Mouse (Mus musculus): ENCODE data around the gene Lctl. TPM values are rescaled to one million over a fixed set of nuclear protein-coding genes. Genes with fewer than 3 reads are reported as not detected.

The Lctl gene
- polyA plus RNA-seq, 2 experiments, result 0.06 TPM; not detected in 1

GRCm38 (mm10) chr9:64184166-64184840, 67.4 kb downstream of the Lctl start:
- H3K4me1 ChIP-seq (ENCODE audit: control insufficient read depth, insufficient read depth, low read length), result peaks cover 6% of the 10 kb centered on the region; the same call in 1 of the 2 replicates
- ATAC-seq (ENCODE audit: low FRiP score, low read depth) (no peak), DNase-seq (ENCODE audit: low spot score) (no peak)
- H3K27ac ChIP-seq (replicated peaks; ENCODE audit: low read depth, low read length), result no peak overlapping the region
- no peak overlapping the region for H3K4me2 ChIP-seq (replicated peaks; ENCODE audit: low read depth, low read length, severe bottlenecking)
- H3K9me3 ChIP-seq (ENCODE audit: control insufficient read depth, low read length), result no peaks in the 10 kb centered on the region
- H3K27me3 ChIP-seq (ENCODE audit: control insufficient read depth, insufficient read depth, low read length), result no peaks in the 10 kb centered on the region
- TF ChIP-seq POLR2A (IDR thresholded peaks at IDR 0.05; ENCODE audit: borderline replicate concordance, extremely low read depth, insufficient read depth, insufficient read length), result no peak
- no peak overlapping the region for H3K4me3 ChIP-seq (replicated peaks; ENCODE audit: low read length)
- 87% methylated on average over 5 of the region's 5 CpGs for WGBS
- peaks cover 72% of the 10 kb centered on the region for H3K36me3 ChIP-seq (ENCODE audit: control insufficient read depth, insufficient read depth, low read length)
- H3K9ac ChIP-seq (ENCODE audit: low read depth, low read length, severe bottlenecking), result no peak overlapping the region

Other genes with a start within 250 kb of the Lctl start
- 23.5 and 43.1 TPM in 2 replicates for gene Smad6, start 95.1 kb upstream of the Lctl start, polyA plus RNA-seq (2012; rRNA removed)
- gene Smad6, start 95.1 kb upstream of the Lctl start, polyA plus RNA-seq (2014; fragmentation: Nextera tagmentation; extraction: Ambion mirVana), result 12.0 and 14.7 TPM in 2 replicates
- gene Zwilch, start 56.0 kb downstream of the Lctl start, polyA plus RNA-seq (2012; rRNA removed), result 29.7 and 53.4 TPM in 2 replicates
- 16.4 and 17.3 TPM in 2 replicates for gene Zwilch, start 56.0 kb downstream of the Lctl start, polyA plus RNA-seq (2014; fragmentation: Nextera tagmentation; extraction: Ambion mirVana)
- gene Rpl4, start 56.2 kb downstream of the Lctl start, polyA plus RNA-seq (2012; rRNA removed), result 1,022 and 1,322 TPM in 2 replicates
- gene Rpl4, start 56.2 kb downstream of the Lctl start, polyA plus RNA-seq (2014; fragmentation: Nextera tagmentation; extraction: Ambion mirVana), result 1,375 and 1,385 TPM in 2 replicates
- 10.5 and 16.8 TPM in 2 replicates for gene Snapc5, start 62.1 kb downstream of the Lctl start, polyA plus RNA-seq (2012; rRNA removed)
- 19.1 and 22.6 TPM in 2 replicates for gene Snapc5, start 62.1 kb downstream of the Lctl start, polyA plus RNA-seq (2014; fragmentation: Nextera tagmentation; extraction: Ambion mirVana)
- 0.05 TPM in 1 of 2 replicates, not detected in the other for gene Uchl4, start 118.1 kb downstream of the Lctl start, polyA plus RNA-seq (2012; rRNA removed)
- 1.5 and 3.4 TPM in 2 replicates for gene Uchl4, start 118.1 kb downstream of the Lctl start, polyA plus RNA-seq (2014; fragmentation: Nextera tagmentation; extraction: Ambion mirVana)
- 51.3 and 58.6 TPM in 2 replicates for gene Map2k1, start 136.5 kb downstream of the Lctl start, polyA plus RNA-seq (2012; rRNA removed)
- 81.3 and 82.2 TPM in 2 replicates for gene Map2k1, start 136.5 kb downstream of the Lctl start, polyA plus RNA-seq (2014; fragmentation: Nextera tagmentation; extraction: Ambion mirVana)
- 92.7 and 124 TPM in 2 replicates for gene Tipin, start 164.4 kb downstream of the Lctl start, polyA plus RNA-seq (2012; rRNA removed)
- 199 TPM in 2 replicates for gene Tipin, start 164.4 kb downstream of the Lctl start, polyA plus RNA-seq (2014; fragmentation: Nextera tagmentation; extraction: Ambion mirVana)
- 15.8 and 19.1 TPM in 2 replicates for gene Dis3l, start 224.1 kb downstream of the Lctl start, polyA plus RNA-seq (2012; rRNA removed)
- gene Dis3l, start 224.1 kb downstream of the Lctl start, polyA plus RNA-seq (2014; fragmentation: Nextera tagmentation; extraction: Ambion mirVana), result 19.9 and 20.9 TPM in 2 replicates

Data from limb, embryonic 14.5 days (tissue).